Mouse (Mus musculus): Measurements from ENCODE around the gene Lancl3.
A peak's percentile ranks its signal among the peaks of the same experiment; 100 is the strongest.

DNA sequence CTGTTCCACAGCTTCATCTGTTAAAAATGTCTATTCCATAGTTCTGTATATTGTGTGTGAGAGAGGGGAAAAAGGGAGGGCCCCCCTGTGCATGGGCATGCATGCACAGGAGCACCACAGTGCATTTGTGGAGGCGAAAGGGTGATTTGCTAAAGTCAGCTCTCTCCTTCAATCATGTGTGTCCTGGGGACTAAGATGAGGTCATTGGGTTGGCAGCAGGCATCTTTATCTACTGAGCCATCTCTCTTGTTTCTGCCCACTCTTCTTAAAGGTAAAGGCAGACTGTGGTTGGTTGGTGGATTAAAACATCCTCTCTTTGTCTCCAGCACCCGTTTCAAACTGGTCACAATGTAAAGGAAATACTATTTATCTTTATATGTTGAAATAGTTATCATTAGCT lies 27.4 kb downstream of the Lancl3 start:
- TF ChIP-seq CTCF (IDR thresholded peaks at IDR 0.05; ENCODE audit: borderline replicate concordance, insufficient read depth, low read depth, low read length) (no peak), POLR2A (IDR thresholded peaks at IDR 0.05; ENCODE audit: borderline replicate concordance, insufficient read depth, low read length) (peak; percentile 21; the same call in 1 of the 2 replicates)

Measured in cerebellum, adult 2 months (tissue).